Mouse (Mus musculus) ovary, postnatal 36 days (tissue): ENCODE measurements around the gene Gja8.

Source experiments
- DNase-seq: peaks from one replicate; pipeline ENCODE4 v3.0.0; 2022; ENCODE audit warnings: low spot score, mixed read lengths

The Gja8 gene

GRCm38 (mm10) chr3:96879536-96879935, 46.3 kb downstream of the Gja8 start:
- no peak for DNase-seq

GRCm38 (mm10) chr3:96874808-96875571, 50.8 kb downstream of the Gja8 start:
- no peak for DNase-seq

- no peak for DNase-seq
Measured at GRCm38 (mm10) chr3:96872501-96872900, 53.3 kb downstream of the Gja8 start.

- DNase-seq: no peak
Measured at GRCm38 (mm10) chr3:96871070-96871469, 54.8 kb downstream of the Gja8 start.

GRCm38 (mm10) chr3:96870270-96870669, 55.5 kb downstream of the Gja8 start:
- no peak for DNase-seq

- peak; percentile 0 for DNase-seq
Measured at GRCm38 (mm10) chr3:96869091-96869490, 56.7 kb downstream of the Gja8 start.

GRCm38 (mm10) chr3:96868566-96868965, 57.3 kb downstream of the Gja8 start:
- DNase-seq: peak; percentile 1

GRCm38 (mm10) chr3:96867863-96868262, 58.0 kb downstream of the Gja8 start:
- DNase-seq: peak; percentile 1
